Mouse (Mus musculus): ENCODE measurements at regions not wholly inside any gene's neighbourhood (a gene's known extent, or its start where the extent isn't known, plus 50 kb on each side); places are given as distances from the start of the nearest gene placed in this dataset.
"Not testable (repeated sequence)": the region's sequence is repeated elsewhere in the genome, so short reads cannot be mapped to it uniquely, and the experiment has no call there.

- no peak for ATAC-seq (replicated peaks; ENCODE audit: low FRiP score)
- no peak overlapping the region for H3K9ac ChIP-seq
- H3K27me3 ChIP-seq, result peaks cover 34% of the 10 kb centered on the region
- WGBS, result 84% methylated on average over 2 of the region's 2 CpGs
- no peak overlapping the region for H3K4me3 ChIP-seq (replicated peaks)
- no peaks in the 10 kb centered on the region for H3K4me1 ChIP-seq
- H3K4me2 ChIP-seq, result no peak overlapping the region
- no peak overlapping the region for H3K27ac ChIP-seq
- no peaks in the 10 kb centered on the region for H3K36me3 ChIP-seq
- H3K9me3 ChIP-seq (replicated peaks), result no peaks in the 10 kb centered on the region
These were observed 129.6 kb upstream of the Rps6ka3 start for GRCm38 (mm10) chrX:159080508-159080907.

- 94% methylated on average over 6 of the region's 6 CpGs for WGBS
- H3K9ac ChIP-seq; H3K4me2 ChIP-seq; H3K27ac ChIP-seq; H3K4me3 ChIP-seq (replicated peaks); H3K36me3 ChIP-seq; H3K9me3 ChIP-seq (replicated peaks); H3K4me1 ChIP-seq; H3K27me3 ChIP-seq; ATAC-seq (replicated peaks; ENCODE audit: low FRiP score): not testable (repeated sequence)
These were observed 99.5 kb upstream of the Rps6ka3 start for GRCm38 (mm10) chrX:159110651-159111050.

DNA sequence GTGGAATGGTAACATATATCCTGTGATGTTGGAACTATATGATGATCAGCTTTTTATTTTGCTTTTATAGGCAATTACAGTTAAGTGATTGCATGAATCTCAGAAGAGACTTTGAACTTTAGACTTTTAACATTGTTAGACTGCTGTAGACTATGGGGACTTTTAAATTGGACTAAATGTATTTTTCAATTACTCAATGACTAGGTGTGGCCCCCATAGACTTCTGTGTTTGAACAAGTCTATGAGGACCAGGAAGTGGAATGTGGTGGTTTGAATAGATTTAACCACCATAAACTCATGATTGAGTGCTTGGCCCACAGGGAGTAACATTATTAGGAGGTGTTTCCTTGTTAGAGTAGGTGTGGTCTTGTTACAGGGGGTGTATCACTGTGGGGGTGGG lies 93.9 kb upstream of the Rps6ka3 start:
- Histone ChIP-seq H3K9ac (no peak overlapping the region), H3K27ac (no peak overlapping the region), H3K36me3 (no peaks in the 10 kb centered on the region), H3K4me3 (replicated peaks) (no peak overlapping the region), H3K9me3 (replicated peaks) (no peaks in the 10 kb centered on the region), H3K4me2 (no peak overlapping the region), H3K4me1 (no peaks in the 10 kb centered on the region), H3K27me3 (no peaks in the 10 kb centered on the region; the same call in 1 of the 2 replicates)
- ATAC-seq (replicated peaks; ENCODE audit: low FRiP score), result no peak

DNA sequence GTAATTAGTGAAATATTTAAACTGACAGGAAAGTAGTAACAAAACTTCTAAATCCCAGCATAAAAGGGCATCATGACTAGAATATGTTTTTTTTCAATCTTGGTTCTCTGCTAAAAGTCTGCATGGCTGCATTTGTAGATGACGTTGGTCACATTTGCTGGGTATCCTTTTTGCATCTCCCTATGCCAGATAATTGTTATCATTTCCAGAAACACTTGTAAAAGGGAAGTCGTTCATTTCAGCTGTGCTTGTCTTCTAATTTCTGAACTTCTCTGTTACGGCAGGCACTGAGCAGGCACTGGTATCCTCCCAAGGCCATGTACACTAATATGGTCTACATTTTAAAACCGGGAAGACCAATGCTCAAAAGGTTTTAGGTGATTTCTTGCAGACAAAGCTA lies 69.6 kb upstream of the Rps6ka3 start:
- WGBS, result 77% methylated on average over 4 of the region's 4 CpGs
- no peak overlapping the region for H3K9ac ChIP-seq
- H3K4me2 ChIP-seq, result no peak overlapping the region
- H3K4me3 ChIP-seq (replicated peaks), result no peak overlapping the region
- no peaks in the 10 kb centered on the region for H3K9me3 ChIP-seq (replicated peaks)
- ATAC-seq (replicated peaks; ENCODE audit: low FRiP score), result no peak
- no peaks in the 10 kb centered on the region for H3K4me1 ChIP-seq
- no peak overlapping the region for H3K27ac ChIP-seq
- no peaks in the 10 kb centered on the region for H3K36me3 ChIP-seq
- H3K27me3 ChIP-seq, result no peaks in the 10 kb centered on the region

DNA sequence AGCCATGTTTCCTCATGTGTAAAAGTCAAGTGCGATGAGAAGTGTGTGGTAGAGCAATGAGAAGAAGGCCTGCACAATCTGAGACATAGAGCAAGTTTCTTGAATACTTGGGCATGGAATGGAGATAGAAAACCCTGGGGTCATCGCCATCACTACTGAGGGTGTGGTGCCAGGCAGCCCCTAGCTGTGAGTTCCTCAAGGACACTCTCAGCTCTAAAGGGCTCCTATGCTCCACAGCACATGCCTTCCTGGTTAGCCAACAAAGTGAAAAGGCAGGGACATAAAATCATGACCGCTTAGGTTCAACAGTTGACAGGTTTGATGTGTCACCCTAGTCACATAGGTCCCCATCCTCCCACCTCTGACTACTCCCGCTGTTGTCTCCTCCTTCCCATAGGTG lies 66.8 kb upstream of the Rps6ka3 start:
- ATAC-seq (replicated peaks; ENCODE audit: low FRiP score), result peak; percentile 60; the same call in 1 of the 2 replicates
- Histone ChIP-seq H3K4me2 (no peak overlapping the region), H3K4me3 (replicated peaks) (no peak overlapping the region), H3K27me3 (no peaks in the 10 kb centered on the region), H3K36me3 (no peaks in the 10 kb centered on the region), H3K4me1 (no peaks in the 10 kb centered on the region), H3K9ac (no peak overlapping the region), H3K9me3 (replicated peaks) (no peaks in the 10 kb centered on the region), H3K27ac (no peak overlapping the region)
- 65% methylated on average over 4 of the region's 4 CpGs for WGBS

DNA sequence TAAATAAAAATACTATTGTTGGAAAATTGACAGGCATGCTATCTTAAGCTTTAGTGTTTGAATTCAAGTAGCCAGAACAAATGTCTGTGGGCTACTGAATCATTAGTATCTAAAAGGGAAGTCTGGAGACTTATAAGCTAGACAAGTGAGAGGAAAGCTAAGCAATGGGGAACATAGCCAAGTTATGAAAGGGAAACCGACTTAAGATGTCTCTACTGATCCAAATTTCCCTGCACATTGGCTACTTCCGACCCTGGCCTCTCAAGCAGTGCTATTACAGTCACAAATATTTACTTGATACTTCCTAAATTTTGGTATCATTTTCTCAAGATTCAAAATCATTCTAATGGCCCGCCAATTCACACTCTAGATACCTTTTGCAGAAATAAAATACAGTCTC lies 65.4 kb upstream of the Rps6ka3 start:
- H3K4me3 ChIP-seq (replicated peaks), result no peak overlapping the region
- no peak overlapping the region for H3K27ac ChIP-seq
- no peaks in the 10 kb centered on the region for H3K27me3 ChIP-seq
- H3K9ac ChIP-seq, result no peak overlapping the region
- ATAC-seq (replicated peaks; ENCODE audit: low FRiP score), result no peak
- no peaks in the 10 kb centered on the region for H3K9me3 ChIP-seq (replicated peaks)
- H3K4me2 ChIP-seq, result no peak overlapping the region
- 89% methylated on average over 3 of the region's 3 CpGs for WGBS
- H3K36me3 ChIP-seq, result no peaks in the 10 kb centered on the region
- H3K4me1 ChIP-seq, result no peaks in the 10 kb centered on the region

DNA sequence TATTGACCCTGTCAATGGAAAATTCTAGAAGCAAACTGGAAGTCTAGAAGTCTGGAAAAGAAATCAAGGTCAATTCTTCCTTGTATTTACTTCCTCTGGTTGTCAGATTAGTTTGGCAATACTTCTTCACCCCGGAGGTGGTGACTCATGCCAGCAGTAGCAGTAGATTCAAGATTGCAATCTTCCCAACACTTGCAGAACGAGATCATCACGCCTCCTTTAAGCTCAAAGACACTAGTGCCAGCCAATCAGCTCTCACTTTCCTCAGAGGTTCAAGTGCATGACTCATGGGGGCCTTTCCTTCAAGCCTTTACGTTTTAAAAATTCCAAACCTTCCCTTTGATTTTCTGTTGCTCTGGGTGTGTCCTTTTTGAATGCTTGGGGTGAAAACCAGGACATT lies 64.9 kb upstream of the Rps6ka3 start:
- 66% methylated on average over 4 of the region's 4 CpGs for WGBS
- no peaks in the 10 kb centered on the region for H3K4me1 ChIP-seq
- no peaks in the 10 kb centered on the region for H3K9me3 ChIP-seq (replicated peaks)
- no peaks in the 10 kb centered on the region for H3K36me3 ChIP-seq
- H3K27ac ChIP-seq, result no peak overlapping the region
- H3K4me2 ChIP-seq, result no peak overlapping the region
- H3K27me3 ChIP-seq, result no peaks in the 10 kb centered on the region
- H3K4me3 ChIP-seq (replicated peaks), result no peak overlapping the region
- ATAC-seq (replicated peaks; ENCODE audit: low FRiP score), result no peak
- no peak overlapping the region for H3K9ac ChIP-seq

- Histone ChIP-seq H3K4me2 (no peak overlapping the region), H3K36me3 (no peaks in the 10 kb centered on the region), H3K9ac (no peak overlapping the region), H3K27ac (no peak overlapping the region), H3K4me3 (replicated peaks) (no peak overlapping the region), H3K4me1 (no peaks in the 10 kb centered on the region), H3K9me3 (replicated peaks) (no peaks in the 10 kb centered on the region), H3K27me3 (no peaks in the 10 kb centered on the region)
- 67% methylated on average over 5 of the region's 5 CpGs for WGBS
- no peak for ATAC-seq (replicated peaks; ENCODE audit: low FRiP score)
These were observed 54.3 kb upstream of the Rps6ka3 start for GRCm38 (mm10) chrX:159155786-159156185.

DNA sequence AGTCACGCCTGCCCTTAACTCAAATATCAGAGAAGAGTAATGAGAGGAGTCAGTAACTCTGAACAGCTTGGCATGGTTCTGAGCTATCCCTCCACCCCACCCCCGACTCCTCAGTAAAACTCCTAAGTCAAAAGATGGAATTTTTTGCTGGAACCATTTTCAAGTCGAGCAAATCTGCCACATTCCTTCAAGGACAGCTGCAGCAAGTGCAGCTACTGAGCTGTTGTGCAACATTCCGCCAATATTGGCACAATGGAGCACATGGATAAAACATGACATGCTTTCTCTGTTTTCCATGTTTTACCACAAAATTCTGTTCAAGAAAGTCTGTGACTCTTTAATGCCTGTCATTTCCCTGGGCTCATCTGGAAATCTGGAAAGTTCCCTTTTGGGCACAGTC lies 53.1 kb upstream of the Rps6ka3 start:
- Histone ChIP-seq H3K4me3 (replicated peaks) (no peak overlapping the region), H3K9ac (no peak overlapping the region), H3K27me3 (no peaks in the 10 kb centered on the region), H3K4me2 (no peak overlapping the region), H3K27ac (no peak overlapping the region), H3K4me1 (no peaks in the 10 kb centered on the region), H3K36me3 (no peaks in the 10 kb centered on the region), H3K9me3 (replicated peaks) (no peaks in the 10 kb centered on the region)
- 68% methylated on average over 4 of the region's 4 CpGs for WGBS
- ATAC-seq (replicated peaks; ENCODE audit: low FRiP score), result no peak

DNA sequence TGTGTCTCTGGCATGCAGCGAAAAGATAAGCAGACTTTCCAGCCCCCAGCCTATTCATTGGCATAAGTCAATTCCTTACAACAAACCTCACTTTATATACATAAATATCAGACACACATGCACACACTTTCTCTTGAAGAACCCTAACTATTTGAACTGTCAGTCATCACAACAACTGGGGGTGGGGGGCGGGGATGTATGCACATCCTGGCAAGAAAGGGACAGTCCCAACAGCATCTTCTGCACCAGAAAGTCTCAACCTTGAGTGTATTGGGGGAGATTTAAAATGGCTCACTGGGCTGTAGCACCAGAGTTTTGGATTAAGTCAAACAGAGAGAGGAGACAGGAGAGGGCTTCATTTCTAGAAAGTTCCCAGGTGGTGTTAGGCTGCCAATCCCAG lies 50.4 kb upstream of the Rps6ka3 start:
- Histone ChIP-seq H3K27me3 (0 out of 2 replicates have a peak, but pooled peaks cover 3% of the 10 kb centered on the region), H3K4me3 (replicated peaks) (no peak overlapping the region), H3K4me2 (no peak overlapping the region), H3K9me3 (replicated peaks) (no peaks in the 10 kb centered on the region), H3K36me3 (no peaks in the 10 kb centered on the region), H3K27ac (no peak overlapping the region), H3K9ac (no peak overlapping the region), H3K4me1 (no peaks in the 10 kb centered on the region)
- WGBS, result 95% methylated on average over 2 of the region's 2 CpGs
- no peak for ATAC-seq (replicated peaks; ENCODE audit: low FRiP score)
